Mouse (Mus musculus) limb, embryonic 13.5 days (tissue): ENCODE results near the gene Dhh. TPM values are rescaled to one million over a fixed set of nuclear protein-coding genes. Genes with fewer than 3 reads are reported as not detected.

Experiments
- ATAC-seq: fragments of 200-750 bp; cut with Nextera tagmentation; 2 replicates; pipeline ENCODE4 v1.8.0; 2017; ENCODE audit warnings: low read depth, moderate number of reproducible peaks, moderate TSS enrichment; ENCODE audit not compliant: low FRiP score
- H3K27ac ChIP-seq: fragments of 300-500 bp; sonication (generic); 2 replicates; pipeline ENCODE4 v1.5.1; 2015; ENCODE audit warnings: inconsistent platforms, mild to moderate bottlenecking, moderate library complexity
- H3K27me3 ChIP-seq: fragments of 300-500 bp; sonication (generic); 2 replicates; pipeline ENCODE4 v1.6.1; 2015; ENCODE audit warnings: mild to moderate bottlenecking, inconsistent platforms
- H3K36me3 ChIP-seq: fragments of 300-500 bp; sonication (generic); 2 replicates; pipeline ENCODE4 v1.6.1; 2015; ENCODE audit warnings: inconsistent platforms, mild to moderate bottlenecking, moderate library complexity
- H3K4me1 ChIP-seq: fragments of 300-500 bp; sonication (generic); 2 replicates; pipeline ENCODE4 v1.6.1; 2015; ENCODE audit warnings: inconsistent platforms
- H3K4me2 ChIP-seq: fragments of 300-500 bp; sonication (generic); replicated peaks from 2 replicates; pipeline ENCODE4 v1.6.1; 2015; ENCODE audit warnings: inconsistent platforms, mild to moderate bottlenecking, moderate library complexity
- H3K4me3 ChIP-seq: fragments of 300-500 bp; sonication (generic); 2 replicates; pipeline ENCODE4 v1.5.1; 2015; ENCODE audit warnings: moderate library complexity, mild to moderate bottlenecking, inconsistent platforms
- H3K9ac ChIP-seq: fragments of 300-500 bp; sonication (generic); 2 replicates; pipeline ENCODE4 v1.6.1; 2015; ENCODE audit warnings: mild to moderate bottlenecking, inconsistent platforms
- H3K9me3 ChIP-seq: fragments of 300-500 bp; sonication (generic); 2 replicates; pipeline ENCODE4 v1.6.1; 2016; ENCODE audit warnings: inconsistent platforms
- WGBS: fragments of 180-500 bp; shearing (Covaris S2); methylation state at CpG from one replicate; pipeline ENCODE4 v1.1.7; 2015; 5-methylcytosine and 5-hydroxymethylcytosine counted together
- polyA plus RNA-seq: library from polyadenylated mRNA; unstranded; fragments of >200 nt; fragmentation: Nextera tagmentation; extraction: Ambion mirVana; gene quantifications from 2 replicates; pipeline ENCODE4 v1.2.1, GENCODE M21; 2015

The Dhh gene
- polyA plus RNA-seq, 1 experiment from 2014 or later, result 0.59 TPM

- Histone ChIP-seq H3K27me3 (no peaks in the 10 kb centered on the region), H3K9me3 (no peaks in the 10 kb centered on the region), H3K4me3 (peak overlapping the region; percentile 98), H3K36me3 (peaks cover 23% of the 10 kb centered on the region), H3K4me2 (peak overlapping the region; percentile 100), H3K27ac (no peak overlapping the region; the same call in 1 of the 2 replicates), H3K9ac (peak overlapping the region; percentile 99), H3K4me1 (peaks cover 39% of the 10 kb centered on the region)
- no peak for ATAC-seq
- WGBS, result 10% methylated on average over 8 of the region's 8 CpGs
Measured at GRCm38 (mm10) chr15:98869342-98870178, 28.8 kb downstream of the Dhh start.

- H3K27me3 ChIP-seq, result no peaks in the 10 kb centered on the region
- H3K27ac ChIP-seq, result peak overlapping the region; percentile 52; the same call in 1 of the 2 replicates
- H3K9me3 ChIP-seq, result no peaks in the 10 kb centered on the region
- H3K36me3 ChIP-seq, result peaks cover 34% of the 10 kb centered on the region
- peaks cover 39% of the 10 kb centered on the region for H3K4me1 ChIP-seq
- H3K9ac ChIP-seq, result peak overlapping the region; percentile 99
- ATAC-seq, result no peak
- 31% methylated on average over 11 of the region's 11 CpGs for WGBS
- peak overlapping the region; percentile 98 for H3K4me3 ChIP-seq
- peak overlapping the region; percentile 100 for H3K4me2 ChIP-seq
Measured at GRCm38 (mm10) chr15:98868346-98869063, 29.8 kb downstream of the Dhh start.

GRCm38 (mm10) chr15:98867321-98867720, 31.0 kb downstream of the Dhh start:
- WGBS, result 71% methylated on average over 6 of the region's 6 CpGs
- Histone ChIP-seq H3K4me1 (peaks cover 32% of the 10 kb centered on the region), H3K9me3 (no peaks in the 10 kb centered on the region), H3K27me3 (no peaks in the 10 kb centered on the region), H3K4me2 (peak overlapping the region; percentile 100), H3K4me3 (peak overlapping the region; percentile 98), H3K27ac (peak overlapping the region; percentile 52; the same call in 1 of the 2 replicates), H3K9ac (peak overlapping the region; percentile 99), H3K36me3 (peaks cover 46% of the 10 kb centered on the region)
- ATAC-seq, result no peak

- Histone ChIP-seq H3K27me3 (no peaks in the 10 kb centered on the region), H3K4me3 (no peak overlapping the region), H3K27ac (no peak overlapping the region), H3K36me3 (peaks cover 54% of the 10 kb centered on the region), H3K4me1 (peaks cover 32% of the 10 kb centered on the region), H3K4me2 (no peak overlapping the region), H3K9me3 (no peaks in the 10 kb centered on the region), H3K9ac (no peak overlapping the region)
- ATAC-seq, result no peak
- 86% methylated on average over 5 of the region's 5 CpGs for WGBS
Measured at GRCm38 (mm10) chr15:98866501-98866900, 31.8 kb downstream of the Dhh start.

- Histone ChIP-seq H3K36me3 (peaks cover 61% of the 10 kb centered on the region), H3K4me2 (no peak overlapping the region), H3K9ac (no peak overlapping the region), H3K4me3 (no peak overlapping the region), H3K9me3 (no peaks in the 10 kb centered on the region), H3K27me3 (no peaks in the 10 kb centered on the region), H3K4me1 (peaks cover 32% of the 10 kb centered on the region), H3K27ac (no peak overlapping the region)
- WGBS, result 95% methylated on average over 8 of the region's 8 CpGs
- no peak for ATAC-seq
Measured at GRCm38 (mm10) chr15:98865771-98866170, 32.6 kb downstream of the Dhh start.

GRCm38 (mm10) chr15:98864951-98865350, 33.4 kb downstream of the Dhh start:
- no peak overlapping the region for H3K27ac ChIP-seq
- no peaks in the 10 kb centered on the region for H3K27me3 ChIP-seq
- no peak overlapping the region for H3K4me3 ChIP-seq
- peaks cover 30% of the 10 kb centered on the region for H3K4me1 ChIP-seq
- no peaks in the 10 kb centered on the region for H3K9me3 ChIP-seq
- H3K36me3 ChIP-seq, result peaks cover 70% of the 10 kb centered on the region
- H3K4me2 ChIP-seq, result no peak overlapping the region
- ATAC-seq, result no peak
- 97% methylated on average over 6 of the region's 6 CpGs for WGBS
- no peak overlapping the region for H3K9ac ChIP-seq

GRCm38 (mm10) chr15:98863451-98863958, 34.8 kb downstream of the Dhh start:
- H3K4me1 ChIP-seq, result peaks cover 15% of the 10 kb centered on the region
- H3K4me2 ChIP-seq, result no peak overlapping the region
- H3K9me3 ChIP-seq, result no peaks in the 10 kb centered on the region
- H3K4me3 ChIP-seq, result no peak overlapping the region
- no peak overlapping the region for H3K27ac ChIP-seq
- no peak overlapping the region for H3K9ac ChIP-seq
- H3K27me3 ChIP-seq, result no peaks in the 10 kb centered on the region
- ATAC-seq, result no peak
- H3K36me3 ChIP-seq, result peaks cover 84% of the 10 kb centered on the region
- 89% methylated on average over 12 of the region's 12 CpGs for WGBS

- Histone ChIP-seq H3K4me3 (no peak overlapping the region), H3K4me1 (no peaks in the 10 kb centered on the region), H3K9ac (no peak overlapping the region), H3K36me3 (peaks cover 100% of the 10 kb centered on the region), H3K9me3 (no peaks in the 10 kb centered on the region), H3K27ac (no peak overlapping the region), H3K4me2 (no peak overlapping the region), H3K27me3 (no peaks in the 10 kb centered on the region)
- no peak for ATAC-seq
- WGBS, result 87% methylated on average over 21 of the region's 21 CpGs
Measured at GRCm38 (mm10) chr15:98861701-98862410, 36.5 kb downstream of the Dhh start.

- no peaks in the 10 kb centered on the region for H3K4me1 ChIP-seq
- peaks cover 100% of the 10 kb centered on the region for H3K36me3 ChIP-seq
- H3K27ac ChIP-seq, result no peak overlapping the region
- no peaks in the 10 kb centered on the region for H3K9me3 ChIP-seq
- no peak for ATAC-seq
- no peaks in the 10 kb centered on the region for H3K27me3 ChIP-seq
- H3K4me2 ChIP-seq, result no peak overlapping the region
- 94% methylated on average over 18 of the region's 18 CpGs for WGBS
- H3K4me3 ChIP-seq, result no peak overlapping the region
- H3K9ac ChIP-seq, result no peak overlapping the region
Measured at GRCm38 (mm10) chr15:98860921-98861320, 37.4 kb downstream of the Dhh start.

- H3K4me2 ChIP-seq, result no peak overlapping the region
- no peaks in the 10 kb centered on the region for H3K27me3 ChIP-seq
- H3K4me3 ChIP-seq, result no peak overlapping the region
- no peak for ATAC-seq
- H3K4me1 ChIP-seq, result no peaks in the 10 kb centered on the region
- H3K36me3 ChIP-seq, result peaks cover 100% of the 10 kb centered on the region
- H3K27ac ChIP-seq, result no peak overlapping the region
- H3K9me3 ChIP-seq, result no peaks in the 10 kb centered on the region
- 88% methylated on average over 9 of the region's 9 CpGs for WGBS
- H3K9ac ChIP-seq, result no peak overlapping the region
Measured at GRCm38 (mm10) chr15:98859319-98860043, 38.9 kb downstream of the Dhh start.

- no peaks in the 10 kb centered on the region for H3K9me3 ChIP-seq
- ATAC-seq, result no peak
- 92% methylated on average over 16 of the region's 16 CpGs for WGBS
Measured at GRCm38 (mm10) chr15:98854214-98854613, 44.1 kb downstream of the Dhh start.

More at GRCm38 (mm10) chr15:98854214-98854613, 44.1 kb downstream of the Dhh start:
- Histone ChIP-seq H3K4me3 (no peak overlapping the region), H3K27ac (no peak overlapping the region), H3K27me3 (no peaks in the 10 kb centered on the region), H3K9ac (no peak overlapping the region), H3K4me2 (no peak overlapping the region), H3K36me3 (peaks cover 100% of the 10 kb centered on the region), H3K4me1 (no peaks in the 10 kb centered on the region)
